Mouse (Mus musculus) lung, postnatal 0 days (tissue): ENCODE measurements around the gene Frat2. TPM values are rescaled to one million over a fixed set of nuclear protein-coding genes. Genes with fewer than 3 reads are reported as not detected.

Experiments
- ATAC-seq: fragments of 200-750 bp; cut with Nextera tagmentation; 2 replicates; pipeline ENCODE4 v1.8.0; 2017; ENCODE audit warnings: moderate library complexity
- DNase-seq: peaks from one replicate; pipeline ENCODE4 v3.0.0-alpha.2; 2016; ENCODE audit warnings: low spot score
- H3K27ac ChIP-seq: fragments of 300-500 bp; sonication (generic); 2 replicates; pipeline ENCODE4 v1.5.1; 2014; ENCODE audit warnings: antibody characterized with exemption, mild to moderate bottlenecking, low read length, mixed read lengths
- H3K27me3 ChIP-seq: fragments of 300-500 bp; sonication (generic); replicated peaks from 2 replicates; pipeline ENCODE4 v1.6.1; 2014; ENCODE audit warnings: low read length, mixed read lengths; ENCODE audit not compliant: insufficient read depth
- H3K36me3 ChIP-seq: fragments of 300-500 bp; sonication (generic); 2 replicates; pipeline ENCODE4 v1.6.1; 2014; ENCODE audit warnings: low read length, mixed read lengths; ENCODE audit not compliant: insufficient read depth
- H3K4me1 ChIP-seq: fragments of 300-500 bp; sonication (generic); 2 replicates; pipeline ENCODE4 v1.6.1; 2014; ENCODE audit warnings: antibody characterized with exemption, low read depth, low read length, mixed read lengths; ENCODE audit not compliant: insufficient read depth
- H3K4me2 ChIP-seq: fragments of 300-500 bp; sonication (generic); replicated peaks from 2 replicates; pipeline ENCODE4 v1.6.1; 2014; ENCODE audit warnings: low read depth, mild to moderate bottlenecking, low read length, moderate library complexity, mixed read lengths
- H3K4me3 ChIP-seq: fragments of 300-500 bp; sonication (generic); 2 replicates; pipeline ENCODE4 v1.5.1; 2014; ENCODE audit warnings: low read depth, low read length
- H3K9ac ChIP-seq: fragments of 300-500 bp; sonication (generic); replicated peaks from 2 replicates; pipeline ENCODE4 v1.6.1; 2014; ENCODE audit warnings: low read depth, mild to moderate bottlenecking
- H3K9me3 ChIP-seq: fragments of 300-500 bp; sonication (generic); 2 replicates; pipeline ENCODE4 v1.6.1; 2016; ENCODE audit warnings: low read length, mixed read lengths
- CTCF ChIP-seq: IDR thresholded peaks from 2 replicates; pipeline ENCODE4 v1.5.1; 2016; ENCODE audit warnings: antibody characterized with exemption, mild to moderate bottlenecking
- EP300 ChIP-seq: IDR thresholded peaks from 2 replicates; pipeline ENCODE4 v1.6.1; 2016; ENCODE audit warnings: antibody characterized with exemption, mild to moderate bottlenecking, control low read depth
- WGBS: fragments of 180-500 bp; shearing (Covaris S2); extraction: QIAGEN DNeasy Blood & Tissue Kit; methylation state at CpG from one replicate; pipeline ENCODE4 v1.1.7; 2014; 5-methylcytosine and 5-hydroxymethylcytosine counted together
- polyA plus RNA-seq: library from polyadenylated mRNA; unstranded; fragments of >200 nt; fragmentation: Nextera tagmentation; extraction: Ambion mirVana; gene quantifications from 2 replicates; pipeline ENCODE4 v1.2.1, GENCODE M21; 2015

Gene Frat2
- polyA plus RNA-seq, 1 experiment from 2014 or later: 4.6 TPM

DNA sequence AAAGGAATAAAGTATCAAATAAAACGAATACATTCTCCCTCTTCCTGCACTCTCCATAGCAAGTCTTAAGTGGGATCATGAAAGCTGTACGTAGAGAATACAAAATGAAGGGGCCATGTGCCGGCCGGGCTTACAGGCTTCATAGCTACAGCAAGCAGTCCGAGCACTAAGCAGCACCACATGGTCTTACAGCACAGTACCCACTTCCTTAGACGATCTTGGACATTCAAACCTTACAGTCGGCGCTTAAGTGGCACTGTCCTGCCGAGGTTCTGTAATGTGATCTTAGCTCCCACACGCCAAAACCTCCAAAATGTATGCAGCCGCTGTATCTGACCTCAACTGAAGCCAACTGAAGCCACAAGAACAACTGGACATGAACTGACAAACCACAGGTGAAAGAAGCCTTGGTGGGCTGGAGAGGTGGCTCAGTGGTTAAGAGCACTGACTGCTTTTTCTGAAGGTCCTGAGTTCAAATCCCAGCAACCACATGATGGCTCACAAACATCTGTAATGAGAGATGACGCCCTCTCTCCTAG, 51.1 kb downstream of the Frat2 start:
- WGBS: 68% methylated on average over 12 of the region's 12 CpGs
- Histone ChIP-seq H3K36me3 (no peaks in the 10 kb centered on the region), H3K27ac (no peak overlapping the region), H3K4me3 (no peak overlapping the region), H3K9ac (no peak overlapping the region), H3K9me3 (no peaks in the 10 kb centered on the region), H3K4me1 (no peaks in the 10 kb centered on the region; the same call in 1 of the 2 replicates), H3K27me3 (no peaks in the 10 kb centered on the region), H3K4me2 (no peak overlapping the region)
- no peak for DNase-seq
- ATAC-seq: no peak
- no peak for TF ChIP-seq EP300
- no peak for TF ChIP-seq CTCF

- ATAC-seq (no peak), DNase-seq (no peak)
- 78% methylated on average over 3 of the region's 3 CpGs for WGBS
- H3K27me3 ChIP-seq: no peaks in the 10 kb centered on the region
- no peak for TF ChIP-seq EP300
- TF ChIP-seq CTCF: no peak
- H3K36me3 ChIP-seq: no peaks in the 10 kb centered on the region
- H3K4me1 ChIP-seq: no peaks in the 10 kb centered on the region; the same call in 1 of the 2 replicates
- no peak overlapping the region for H3K9ac ChIP-seq
- no peak overlapping the region for H3K4me2 ChIP-seq
- H3K9me3 ChIP-seq: no peaks in the 10 kb centered on the region
- no peak overlapping the region for H3K4me3 ChIP-seq
- no peak overlapping the region for H3K27ac ChIP-seq
Observed at GRCm38 (mm10) chr19:41796148-41796760, 51.7 kb downstream of the Frat2 start.

Other genes with a start within 250 kb of the Frat2 start
- 0.10 and 0.16 TPM in 2 replicates for gene Slit1, start 104.5 kb downstream of the Frat2 start, polyA plus RNA-seq
- gene Arhgap19, start 46.1 kb downstream of the Frat2 start, polyA plus RNA-seq: 2.1 and 2.8 TPM in 2 replicates
- gene Frat1, start 18.2 kb downstream of the Frat2 start, polyA plus RNA-seq: 12.8 and 14.1 TPM in 2 replicates
- gene Rrp12, start 48.0 kb upstream of the Frat2 start, polyA plus RNA-seq: 2.7 and 2.9 TPM in 2 replicates
- gene Pgam1, start 63.8 kb upstream of the Frat2 start, polyA plus RNA-seq: 152 TPM in 2 replicates
- gene Exosc1, start 85.3 kb upstream of the Frat2 start, polyA plus RNA-seq: 43.4 and 45.2 TPM in 2 replicates
- 46.9 and 55.1 TPM in 2 replicates for gene Zdhhc16, start 85.3 kb upstream of the Frat2 start, polyA plus RNA-seq
- gene Mms19, start 133.0 kb upstream of the Frat2 start, polyA plus RNA-seq: 12.8 and 16.5 TPM in 2 replicates
- gene Ubtd1, start 133.6 kb upstream of the Frat2 start, polyA plus RNA-seq: 21.3 and 23.2 TPM in 2 replicates
- 0.53 and 0.62 TPM in 2 replicates for gene Ankrd2, start 187.9 kb upstream of the Frat2 start, polyA plus RNA-seq
- gene Hoga1, start 197.5 kb upstream of the Frat2 start, polyA plus RNA-seq: 4.9 and 6.4 TPM in 2 replicates
- 0.10 and 0.14 TPM in 2 replicates for gene 4933411K16Rik, start 204.1 kb upstream of the Frat2 start, polyA plus RNA-seq
- 5.5 and 5.8 TPM in 2 replicates for gene Morn4, start 238.2 kb upstream of the Frat2 start, polyA plus RNA-seq
- 24.2 and 24.6 TPM in 2 replicates for gene Pi4k2a, start 242.3 kb upstream of the Frat2 start, polyA plus RNA-seq